Mouse (Mus musculus): Measurements from ENCODE around the gene Ky. TPM values are rescaled to one million over a fixed set of nuclear protein-coding genes. Genes with fewer than 3 reads are reported as not detected.

The Ky gene
- polyA plus RNA-seq, 1 experiment from 2014 or later = 0.18 TPM

GRCm38 (mm10) chr9:102544116-102544772 is 38.7 kb downstream of the Ky start:
- H3K27me3 ChIP-seq = peaks cover 36% of the 10 kb centered on the region

GRCm38 (mm10) chr9:102544773-102545366 is 39.3 kb downstream of the Ky start:
- Histone ChIP-seq H3K4me2 (peak overlapping the region; percentile 75), H3K4me3 (peak overlapping the region; percentile 40), H3K36me3 (ENCODE audit: poor library complexity, severe bottlenecking) (no peaks in the 10 kb centered on the region), H3K9ac (peak overlapping the region; percentile 75), H3K9me3 (replicated peaks) (no peaks in the 10 kb centered on the region), H3K27me3 (peaks cover 40% of the 10 kb centered on the region), H3K4me1 (peaks cover 40% of the 10 kb centered on the region), H3K27ac (peak overlapping the region; percentile 97)
- WGBS = under 1% methylated on average over 26 of the region's 26 CpGs
- ATAC-seq = peak; percentile 72

More at GRCm38 (mm10) chr9:102544116-102544772, 38.7 kb downstream of the Ky start:
- Histone ChIP-seq H3K36me3 (ENCODE audit: poor library complexity, severe bottlenecking) (no peaks in the 10 kb centered on the region), H3K4me2 (peak overlapping the region; percentile 75), H3K9ac (peak overlapping the region; percentile 75), H3K9me3 (replicated peaks) (no peaks in the 10 kb centered on the region), H3K4me1 (peaks cover 40% of the 10 kb centered on the region), H3K27ac (peak overlapping the region; percentile 97), H3K4me3 (peak overlapping the region; percentile 40)
- 1% methylated on average over 11 of the region's 11 CpGs for WGBS
- ATAC-seq = peak; percentile 83

- no peaks in the 10 kb centered on the region for H3K36me3 ChIP-seq (ENCODE audit: poor library complexity, severe bottlenecking)
- no peaks in the 10 kb centered on the region for H3K9me3 ChIP-seq (replicated peaks)
- peaks cover 47% of the 10 kb centered on the region for H3K27me3 ChIP-seq
- H3K4me2 ChIP-seq = peak overlapping the region; percentile 75
- peaks cover 40% of the 10 kb centered on the region for H3K4me1 ChIP-seq
- 4% methylated on average over 22 of the region's 22 CpGs for WGBS
- H3K4me3 ChIP-seq = peak overlapping the region; percentile 40
- peak overlapping the region; percentile 75 for H3K9ac ChIP-seq
- peak overlapping the region; percentile 97 for H3K27ac ChIP-seq
- ATAC-seq = peak; percentile 66
Observed at GRCm38 (mm10) chr9:102545406-102546255, 40.1 kb downstream of the Ky start.

DNA sequence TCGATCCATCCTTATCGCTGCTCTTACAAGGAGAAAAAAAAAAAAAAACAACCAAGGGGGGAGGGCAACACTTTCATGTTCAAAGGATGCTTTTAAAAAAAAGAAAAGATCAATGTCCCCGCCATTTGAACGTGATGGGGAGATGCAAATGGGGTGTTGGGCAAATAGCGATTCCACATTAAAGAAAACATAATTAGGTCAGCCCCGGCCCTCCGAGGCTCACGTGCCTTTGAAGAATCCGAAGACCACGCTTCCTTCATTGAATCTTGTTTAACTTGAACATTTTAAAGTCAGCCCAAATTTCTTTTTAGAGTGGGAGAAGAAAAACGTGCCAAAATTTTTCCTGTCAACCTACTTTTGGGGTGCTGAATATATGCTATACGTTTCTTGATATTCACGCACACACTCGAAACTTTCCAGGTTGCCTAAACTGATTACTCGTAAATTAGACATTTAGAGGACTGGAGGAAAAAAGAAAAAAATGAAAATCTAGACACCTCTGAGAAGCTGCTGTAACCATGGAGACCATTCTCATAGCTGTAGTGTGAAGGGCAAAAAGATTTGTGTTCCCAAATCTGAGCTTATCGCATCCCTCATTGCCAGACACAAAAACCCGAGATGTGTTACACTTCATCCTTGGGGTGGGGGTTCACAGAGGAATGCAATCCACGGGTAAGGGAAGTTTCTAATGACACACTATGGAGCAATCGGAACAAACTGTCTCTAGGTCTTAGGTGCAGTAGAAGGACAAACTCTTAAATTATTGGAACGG is 40.9 kb downstream of the Ky start:
- Histone ChIP-seq H3K27me3 (peaks cover 48% of the 10 kb centered on the region), H3K4me1 (peaks cover 40% of the 10 kb centered on the region), H3K4me3 (0 out of 2 replicates have a peak overlapping the region, but pooled peaks have one; percentile 40), H3K36me3 (ENCODE audit: poor library complexity, severe bottlenecking) (no peaks in the 10 kb centered on the region), H3K9ac (no peak overlapping the region), H3K27ac (peak overlapping the region; percentile 97; the same call in 1 of the 2 replicates), H3K9me3 (replicated peaks) (no peaks in the 10 kb centered on the region), H3K4me2 (peak overlapping the region; percentile 75)
- 26% methylated on average over 20 of the region's 20 CpGs for WGBS
- ATAC-seq = no peak

GRCm38 (mm10) chr9:102547028-102547354 is 41.4 kb downstream of the Ky start:
- no peak overlapping the region for H3K27ac ChIP-seq
- H3K27me3 ChIP-seq = peaks cover 44% of the 10 kb centered on the region
- WGBS = 13% methylated on average over 7 of the region's 7 CpGs
- H3K9ac ChIP-seq = no peak overlapping the region
- no peaks in the 10 kb centered on the region for H3K36me3 ChIP-seq (ENCODE audit: poor library complexity, severe bottlenecking)
- H3K9me3 ChIP-seq (replicated peaks) = no peaks in the 10 kb centered on the region
- no peak overlapping the region; the same call in 1 of the 2 replicates for H3K4me2 ChIP-seq
- no peak overlapping the region for H3K4me3 ChIP-seq
- peaks cover 40% of the 10 kb centered on the region for H3K4me1 ChIP-seq
- ATAC-seq = no peak

GRCm38 (mm10) chr9:102549211-102549610 is 43.7 kb downstream of the Ky start:
- H3K27ac ChIP-seq = no peak overlapping the region
- H3K4me3 ChIP-seq = no peak overlapping the region
- peaks cover 31% of the 10 kb centered on the region for H3K27me3 ChIP-seq
- WGBS = 92% methylated on average over 8 of the region's 8 CpGs
- no peak overlapping the region for H3K4me2 ChIP-seq
- peaks cover 26% of the 10 kb centered on the region for H3K4me1 ChIP-seq
- no peaks in the 10 kb centered on the region for H3K36me3 ChIP-seq (ENCODE audit: poor library complexity, severe bottlenecking)
- no peak overlapping the region for H3K9ac ChIP-seq
- no peaks in the 10 kb centered on the region for H3K9me3 ChIP-seq (replicated peaks)
- no peak for ATAC-seq

- peaks cover 6% of the 10 kb centered on the region for H3K4me1 ChIP-seq
- no peak overlapping the region for H3K9ac ChIP-seq
- no peak for ATAC-seq
- H3K9me3 ChIP-seq (replicated peaks) = no peaks in the 10 kb centered on the region
- H3K27ac ChIP-seq = no peak overlapping the region
- 87% methylated on average over 10 of the region's 10 CpGs for WGBS
- H3K4me3 ChIP-seq = no peak overlapping the region
- no peak overlapping the region for H3K4me2 ChIP-seq
- H3K27me3 ChIP-seq = peaks cover 31% of the 10 kb centered on the region
- no peaks in the 10 kb centered on the region for H3K36me3 ChIP-seq (ENCODE audit: poor library complexity, severe bottlenecking)
Observed at GRCm38 (mm10) chr9:102551771-102552170, 46.2 kb downstream of the Ky start.

DNA sequence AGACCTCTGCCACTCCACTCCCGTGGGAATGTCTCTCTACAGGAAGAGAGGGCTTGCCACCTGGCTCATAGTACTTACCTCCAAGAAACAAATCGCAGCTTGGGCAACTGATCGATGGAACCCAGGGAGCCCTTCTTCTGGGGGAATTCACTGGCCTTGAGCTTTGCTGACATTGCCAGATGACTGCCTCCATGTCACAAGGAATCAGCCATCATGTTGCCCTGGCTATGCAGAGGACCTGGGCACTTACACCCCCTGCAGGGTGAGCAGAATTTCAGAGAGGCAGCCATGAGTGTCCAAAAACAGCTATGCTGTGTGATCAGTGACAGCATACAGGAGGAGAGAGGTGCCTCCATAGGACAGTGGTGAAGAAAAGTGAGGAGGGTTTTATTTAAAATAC is 48.2 kb downstream of the Ky start:
- H3K27me3 ChIP-seq = peaks cover 14% of the 10 kb centered on the region
- H3K4me3 ChIP-seq = no peak overlapping the region
- WGBS = 84% methylated on average over 3 of the region's 3 CpGs
- no peak for ATAC-seq
- no peak overlapping the region for H3K27ac ChIP-seq
- no peak overlapping the region for H3K9ac ChIP-seq
- 0 out of 2 replicates have a peak, but pooled peaks cover 3% of the 10 kb centered on the region for H3K9me3 ChIP-seq (replicated peaks)
- H3K4me1 ChIP-seq = no peaks in the 10 kb centered on the region
- H3K4me2 ChIP-seq = no peak overlapping the region
- no peaks in the 10 kb centered on the region for H3K36me3 ChIP-seq (ENCODE audit: poor library complexity, severe bottlenecking)

- no peak overlapping the region for H3K9ac ChIP-seq
- no peak for ATAC-seq
- H3K27ac ChIP-seq = no peak overlapping the region
- 90% methylated on average over 3 of the region's 3 CpGs for WGBS
- H3K4me1 ChIP-seq = no peaks in the 10 kb centered on the region
- 0 out of 2 replicates have a peak, but pooled peaks cover 3% of the 10 kb centered on the region for H3K9me3 ChIP-seq (replicated peaks)
- no peak overlapping the region for H3K4me3 ChIP-seq
- no peaks in the 10 kb centered on the region for H3K36me3 ChIP-seq (ENCODE audit: poor library complexity, severe bottlenecking)
- no peaks in the 10 kb centered on the region for H3K27me3 ChIP-seq
- H3K4me2 ChIP-seq = no peak overlapping the region
Observed at GRCm38 (mm10) chr9:102558463-102558862, 52.9 kb downstream of the Ky start.

DNA sequence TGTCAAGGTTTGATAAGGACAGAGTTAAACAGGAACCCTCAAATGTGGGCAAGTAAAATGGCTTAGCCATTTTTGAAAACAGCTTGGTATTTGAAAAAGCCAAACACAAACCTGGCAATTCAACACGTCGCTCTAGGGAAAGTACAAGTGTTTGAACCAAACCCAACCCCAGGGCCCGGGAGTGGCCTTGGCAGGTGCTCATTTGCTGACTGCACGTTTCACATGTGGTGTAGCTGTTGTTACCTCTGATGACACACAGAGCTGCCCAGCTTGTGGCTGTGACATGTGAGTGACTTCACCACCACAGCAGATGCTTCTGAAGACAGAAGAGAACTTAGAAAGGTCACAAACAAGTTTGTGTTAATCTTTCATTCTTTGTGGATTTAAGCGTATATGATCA is 67.3 kb downstream of the Ky start:
- 0 out of 2 replicates have a peak, but pooled peaks cover 2% of the 10 kb centered on the region for H3K9me3 ChIP-seq (replicated peaks)
- no peaks in the 10 kb centered on the region for H3K36me3 ChIP-seq (ENCODE audit: poor library complexity, severe bottlenecking)
- no peaks in the 10 kb centered on the region for H3K27me3 ChIP-seq
- no peak overlapping the region for H3K4me3 ChIP-seq
- peaks cover 8% of the 10 kb centered on the region for H3K4me1 ChIP-seq
- no peak overlapping the region for H3K9ac ChIP-seq
- no peak overlapping the region for H3K4me2 ChIP-seq
- 84% methylated on average over 5 of the region's 5 CpGs for WGBS
- no peak overlapping the region for H3K27ac ChIP-seq
- no peak for ATAC-seq

DNA sequence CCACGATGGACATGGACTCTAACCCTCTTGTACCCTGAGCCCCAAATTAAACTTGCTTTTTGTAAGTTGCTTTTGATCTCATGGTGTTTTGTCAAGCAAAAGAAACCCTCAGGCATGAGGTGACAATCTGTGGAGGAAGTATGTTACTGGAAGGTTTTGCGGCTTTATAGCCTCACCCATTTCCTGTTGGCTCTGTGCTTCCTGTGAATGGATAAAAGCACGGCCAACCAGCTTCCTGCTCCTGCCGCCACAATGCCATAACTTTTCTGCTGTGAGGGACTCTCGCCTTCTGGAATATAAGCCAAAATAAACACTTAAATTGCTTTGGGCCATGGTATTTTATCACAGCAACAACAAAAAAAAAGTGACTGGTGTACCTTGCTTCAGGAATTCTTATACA is 71.9 kb downstream of the Ky start:
- Histone ChIP-seq H3K4me2 (no peak overlapping the region), H3K36me3 (ENCODE audit: poor library complexity, severe bottlenecking) (no peaks in the 10 kb centered on the region), H3K27ac (no peak overlapping the region), H3K9me3 (replicated peaks) (no peaks in the 10 kb centered on the region), H3K4me3 (no peak overlapping the region), H3K9ac (no peak overlapping the region), H3K4me1 (peaks cover 8% of the 10 kb centered on the region), H3K27me3 (no peaks in the 10 kb centered on the region)
- ATAC-seq = no peak
- WGBS = 83% methylated on average over 5 of the region's 5 CpGs
